Mouse (Mus musculus): Measurements from ENCODE around the gene Spock1. TPM values are rescaled to one million over a fixed set of nuclear protein-coding genes. Genes with fewer than 3 reads are reported as not detected.
"Not testable (repeated sequence)": the region's sequence is repeated elsewhere in the genome, so short reads cannot be mapped to it uniquely, and the experiment has no call there.

Spock1 gene
- total RNA-seq, 4 experiments from 2014 or later: 0.12 to 0.46 (median 0.28) TPM

- DNase-seq (ENCODE audit: low spot score in 2 of 2): no peak
Measured at GRCm38 (mm10) chr13:57515737-57516136, 392.4 kb downstream of the Spock1 start.

- DNase-seq (ENCODE audit: low spot score in 2 of 2): no peak
Measured at GRCm38 (mm10) chr13:57501552-57501951, 406.6 kb downstream of the Spock1 start.

GRCm38 (mm10) chr13:57496778-57497177 is 411.4 kb downstream of the Spock1 start:
- no peak for DNase-seq (ENCODE audit: low spot score in 2 of 2)

DNA sequence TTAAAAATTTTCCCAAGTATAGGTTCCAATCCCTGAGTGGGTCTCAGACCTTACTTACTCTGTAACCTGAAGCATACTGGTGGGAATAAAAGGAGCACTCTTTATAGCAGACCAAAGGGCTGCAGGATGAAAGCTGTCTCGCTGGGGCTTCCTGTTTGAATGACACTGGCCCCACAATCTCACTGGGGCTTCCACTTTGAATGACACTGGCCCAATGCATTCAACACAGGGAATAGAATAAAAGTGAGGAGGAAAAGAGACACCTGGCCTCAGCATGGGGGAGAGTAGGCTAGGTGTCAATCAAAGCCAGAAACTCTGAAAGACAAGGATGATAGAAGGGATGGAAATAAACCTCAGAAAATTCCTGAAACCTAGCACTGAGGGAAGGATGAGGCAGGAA is 413.3 kb downstream of the Spock1 start:
- DNase-seq (ENCODE audit: low spot score in 2 of 2): no peak

DNA sequence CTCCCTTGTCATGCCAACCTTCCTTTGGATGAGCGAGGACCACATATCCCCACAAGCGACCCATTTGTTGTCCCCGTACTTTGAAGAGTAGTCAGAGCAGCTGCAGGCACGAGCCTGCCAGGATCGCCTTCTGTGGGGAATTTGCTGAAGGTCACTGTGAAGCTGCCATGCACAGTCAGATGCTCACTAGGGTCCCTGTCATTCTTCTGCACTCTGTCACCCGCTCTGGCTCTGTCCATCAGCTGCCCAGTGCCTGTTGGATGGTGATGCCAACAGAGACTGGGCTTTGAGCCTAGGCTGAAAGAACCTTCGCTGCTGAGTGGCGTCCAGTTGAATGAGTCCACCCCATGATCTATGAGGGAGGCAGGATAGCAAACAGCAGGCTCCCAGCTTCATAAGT is 419.2 kb downstream of the Spock1 start:
- no peak for DNase-seq (ENCODE audit: low spot score in 2 of 2)

- no peak for DNase-seq (ENCODE audit: low spot score in 2 of 2)
Measured at GRCm38 (mm10) chr13:57484426-57485168, 423.5 kb downstream of the Spock1 start.

GRCm38 (mm10) chr13:57476700-57477099 is 431.4 kb downstream of the Spock1 start:
- no peak for DNase-seq (ENCODE audit: low spot score in 2 of 2)

DNA sequence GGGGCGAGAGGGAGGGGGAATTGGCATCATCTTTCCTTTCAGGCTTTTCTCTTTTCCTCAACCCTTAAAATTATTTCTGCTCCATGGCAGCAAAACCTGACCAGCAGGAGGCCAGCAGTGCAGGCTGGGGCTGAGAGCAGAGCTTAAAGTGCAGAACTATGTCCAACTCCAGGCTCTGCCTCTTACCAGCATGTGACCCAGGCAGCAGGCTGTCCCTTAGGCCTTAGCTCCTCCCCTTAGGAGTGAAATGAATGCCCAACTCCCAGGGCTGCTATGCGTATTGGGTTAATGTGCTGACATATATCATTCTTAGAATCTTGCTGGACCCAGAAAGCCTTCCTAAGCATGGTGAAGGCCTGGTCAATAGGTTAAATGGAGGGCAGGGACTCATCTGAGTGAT is 434.1 kb downstream of the Spock1 start:
- DNase-seq (ENCODE audit: low spot score in 2 of 2): no peak

DNA sequence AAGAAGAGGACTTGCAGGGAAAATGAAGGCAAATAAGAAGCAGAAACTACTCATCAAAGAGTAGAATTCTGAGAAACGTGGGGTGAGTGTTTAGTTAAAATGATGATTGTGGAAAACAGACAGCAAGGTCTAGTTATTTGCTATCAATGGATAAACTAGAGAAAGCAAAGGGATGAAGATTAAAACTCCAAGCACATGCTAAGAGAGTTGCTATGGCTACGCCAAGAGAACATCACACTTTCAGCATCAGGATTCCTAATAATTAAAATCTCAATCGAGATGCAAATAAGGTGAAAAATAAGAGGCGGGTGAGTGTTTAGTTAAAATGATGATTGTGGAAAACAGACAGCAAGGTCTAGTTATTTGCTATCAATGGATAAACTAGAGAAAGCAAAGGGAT is 437.2 kb downstream of the Spock1 start:
- not testable (repeated sequence) for DNase-seq (ENCODE audit: low spot score in 2 of 2)

- no peak for DNase-seq (ENCODE audit: low spot score in 2 of 2)
Measured at GRCm38 (mm10) chr13:57459978-57460377, 448.2 kb downstream of the Spock1 start.

GRCm38 (mm10) chr13:57450189-57450821 is 457.8 kb downstream of the Spock1 start:
- DNase-seq (ENCODE audit: low spot score in 2 of 2): no peak

GRCm38 (mm10) chr13:57448906-57449305 is 459.2 kb downstream of the Spock1 start:
- no peak for DNase-seq (ENCODE audit: low spot score in 2 of 2)

DNA sequence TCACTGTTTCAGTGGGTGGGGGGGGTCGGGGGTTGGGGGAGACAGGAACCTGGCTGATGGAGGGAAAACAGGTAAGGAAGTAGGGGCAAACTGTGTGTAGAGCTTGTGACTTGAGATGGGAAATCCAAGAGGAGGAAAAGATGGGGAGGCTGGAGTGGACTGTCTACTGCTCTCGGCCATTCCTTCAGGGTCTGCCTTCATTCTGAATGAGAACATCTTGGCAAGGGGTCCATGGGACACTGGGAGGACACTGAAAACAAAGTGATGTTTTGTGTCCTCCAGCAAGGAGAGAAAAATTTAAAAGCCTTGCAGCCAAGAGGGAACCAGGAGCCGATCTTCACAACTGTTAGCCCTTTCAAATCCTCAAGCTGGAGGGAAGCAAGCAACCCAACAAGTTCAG is 463.2 kb downstream of the Spock1 start:
- DNase-seq (ENCODE audit: low spot score in 2 of 2): no peak

GRCm38 (mm10) chr13:57440111-57440510 is 468.0 kb downstream of the Spock1 start:
- DNase-seq (ENCODE audit: low spot score in 2 of 2): no peak

DNA sequence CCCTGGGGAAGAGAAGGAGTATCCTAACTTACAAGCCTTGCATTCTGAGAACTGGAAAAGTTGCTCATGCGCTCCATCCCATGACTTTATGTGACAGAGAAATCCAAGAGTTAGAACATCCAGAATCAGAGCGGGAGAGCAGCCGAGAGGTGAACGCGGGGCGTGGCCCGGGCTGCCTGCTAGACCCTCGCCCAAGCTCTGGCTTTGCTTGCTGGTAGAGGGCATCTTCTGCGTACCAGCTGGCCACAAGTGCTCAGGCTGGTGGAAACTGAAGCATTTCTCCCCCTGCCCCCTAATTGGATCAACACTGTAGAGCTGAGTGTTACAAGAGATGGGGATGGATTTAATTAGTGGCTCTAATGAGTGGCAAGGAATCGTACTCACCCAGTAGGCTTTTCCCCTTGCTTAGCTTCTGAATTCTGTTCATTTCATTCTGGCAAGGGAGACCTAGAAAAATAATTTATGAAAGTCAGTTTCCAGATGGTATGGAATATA is 472.4 kb downstream of the Spock1 start:
- no peak for DNase-seq (ENCODE audit: low spot score in 2 of 2)

- no peak for DNase-seq (ENCODE audit: low spot score in 2 of 2)
Measured at GRCm38 (mm10) chr13:57433848-57434247, 474.3 kb downstream of the Spock1 start.

DNA sequence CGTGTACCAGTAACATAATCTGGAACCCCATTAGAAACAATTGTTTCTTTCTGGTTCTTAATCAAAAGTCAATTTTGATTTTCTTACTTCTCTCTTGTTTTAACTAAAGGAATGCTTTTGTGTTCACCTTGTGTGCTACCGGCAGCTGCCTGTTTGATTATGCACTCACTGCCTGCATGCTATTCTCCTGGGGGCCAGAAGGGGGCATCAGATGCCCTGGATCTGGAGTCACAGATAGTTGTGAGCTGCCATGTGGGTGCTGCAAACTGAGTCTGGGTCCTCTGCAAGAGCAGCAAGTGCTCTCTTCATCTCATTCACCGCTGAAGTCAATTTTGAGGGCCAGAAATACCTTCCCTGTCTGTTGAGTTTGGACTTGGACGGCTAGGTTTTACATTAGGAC is 476.3 kb downstream of the Spock1 start:
- no peak for DNase-seq (ENCODE audit: low spot score in 2 of 2)

DNA sequence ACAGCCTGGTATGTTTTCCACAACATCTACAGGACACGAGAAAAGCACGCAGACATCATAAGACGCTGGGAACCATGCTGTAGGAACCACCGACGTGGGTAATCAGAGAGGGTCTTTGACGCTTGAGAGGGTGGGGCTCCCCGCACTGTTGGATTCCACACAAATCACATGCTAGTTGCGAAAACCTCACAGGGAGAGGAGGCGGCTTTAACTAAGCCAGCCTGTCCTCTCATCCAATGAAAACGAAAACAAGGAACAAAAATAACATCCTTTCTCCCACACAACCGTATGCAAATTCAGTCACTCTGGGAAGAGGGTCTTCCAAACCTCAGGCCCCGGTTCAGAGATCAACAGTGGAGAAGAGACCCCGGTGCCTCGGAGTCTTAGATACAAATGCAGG is 479.3 kb downstream of the Spock1 start:
- DNase-seq (ENCODE audit: low spot score in 2 of 2): no peak

GRCm38 (mm10) chr13:57418781-57419180 is 489.4 kb downstream of the Spock1 start:
- DNase-seq (ENCODE audit: low spot score in 2 of 2): no peak

- no peak for DNase-seq (ENCODE audit: low spot score in 2 of 2)
Measured at GRCm38 (mm10) chr13:57414716-57415115, 493.4 kb downstream of the Spock1 start.

DNA sequence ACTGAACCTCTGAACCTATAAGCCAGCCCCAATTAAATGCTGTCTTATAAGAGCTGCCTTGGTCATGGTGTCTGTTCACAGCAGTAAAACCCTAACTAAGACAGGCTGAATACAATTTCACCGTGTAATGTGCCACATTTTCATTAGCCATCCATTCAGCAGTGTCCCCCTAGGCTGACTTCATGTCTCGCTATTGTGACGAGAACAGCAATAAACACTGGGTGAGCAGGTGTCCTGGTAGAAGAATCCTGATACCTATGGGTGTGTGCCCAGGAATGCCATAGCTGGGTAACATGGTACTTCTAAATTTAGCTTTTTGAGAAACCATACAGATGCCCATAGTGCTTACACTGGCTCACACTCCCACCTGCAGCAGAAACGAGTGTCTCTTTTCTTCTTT is 500.5 kb downstream of the Spock1 start:
- no peak for DNase-seq (ENCODE audit: low spot score in 2 of 2)

- DNase-seq (ENCODE audit: low spot score in 2 of 2): no peak
Measured at GRCm38 (mm10) chr13:57402386-57402785, 505.7 kb downstream of the Spock1 start.

- DNase-seq (ENCODE audit: low spot score in 2 of 2): no peak
Measured at GRCm38 (mm10) chr13:57372141-57372700, 535.9 kb downstream of the Spock1 start.
